15 mouse cellular contexts compared by ENCODE assay signal in genomic region chr1:84616133-84616532, GRCm38 (mm10).
"Had no signal": no experiment of that assay in that cellular context is flagged by ENCODE, and none has a peak within 500 bp of the region (broad histone marks: within the 10 kb centered on the region; RNA-seq: fewer than 3 reads in every experiment).

No protein-coding gene starts in this region.

- H3K9me3 ChIP-seq: megakaryocyte, embryonic 14.5 days; midbrain, embryonic 13.5 days; neural tube, embryonic 12.5 days; stomach, embryonic 15.5 days had no signal

- DNase-seq: lung, adult 18-20 months; lung, embryonic 14.5 days; lung, postnatal 10 days; lung, postnatal 36 days; right cerebral cortex, postnatal 14 days; thymus, adult 2 months; thymus, postnatal 25 days; thymus, postnatal 4 days had no signal

- H3K4me2 ChIP-seq: lung, embryonic 14.5 days; midbrain, embryonic 13.5 days; neural tube, embryonic 12.5 days; stomach, embryonic 15.5 days had no signal

- H3K9ac ChIP-seq: liver, embryonic 14.5 days; lung, embryonic 14.5 days; midbrain, embryonic 13.5 days; neural tube, embryonic 12.5 days; stomach, embryonic 15.5 days had no signal

- H3K27me3 ChIP-seq: megakaryocyte, embryonic 14.5 days; neural tube, embryonic 12.5 days; stomach, embryonic 15.5 days had no signal

- H3K27ac ChIP-seq: liver, embryonic 14.5 days; macrophage; midbrain, embryonic 13.5 days; neural tube, embryonic 12.5 days; stomach, embryonic 15.5 days; stomach, postnatal 0 days had no signal

- H3K4me3 ChIP-seq: megakaryocyte, embryonic 14.5 days; midbrain, embryonic 13.5 days; neural tube, embryonic 12.5 days; stomach, embryonic 15.5 days had no signal

- ATAC-seq: midbrain, embryonic 13.5 days had no signal

- H3K4me1 ChIP-seq: stomach, embryonic 15.5 days had no signal

- H3K36me3 ChIP-seq: midbrain, embryonic 13.5 days; neural tube, embryonic 12.5 days; stomach, embryonic 15.5 days had no signal
